Mouse (Mus musculus): ENCODE data around the gene Nkx6-2.

DNA sequence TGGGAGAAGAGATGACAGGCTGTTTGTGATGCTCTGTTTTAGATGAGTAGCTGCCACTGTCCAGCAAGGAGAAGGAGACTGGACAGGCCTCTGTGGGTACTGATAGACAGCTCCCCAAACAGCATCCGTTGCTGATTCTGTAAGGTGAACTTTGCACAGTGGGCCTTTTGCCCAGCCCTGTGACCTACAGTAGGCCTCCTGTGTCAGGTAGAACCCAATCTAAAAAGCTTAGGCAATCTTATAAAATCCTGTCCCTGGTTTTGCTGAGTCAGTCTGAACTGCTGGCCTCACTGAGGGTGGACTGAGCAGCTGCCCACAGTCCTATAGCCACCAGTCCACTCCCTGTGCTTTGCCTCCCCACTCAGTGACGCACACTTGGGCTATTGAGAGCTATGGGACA lies 35.3 kb downstream of the Nkx6-2 start:
- no peak for TF ChIP-seq CTCF (IDR thresholded peaks at IDR 0.05; ENCODE audit: borderline replicate concordance, control insufficient read depth, extremely low read depth, insufficient read depth, low read length, poor library complexity)
- no peak for TF ChIP-seq POLR2A (IDR thresholded peaks at IDR 0.05; ENCODE audit: control insufficient read depth, extremely low read depth, insufficient read depth, low read length, poor library complexity)
